Mouse (Mus musculus) spleen, adult 2 months (tissue): ENCODE measurements at regions not wholly inside any gene's neighbourhood (a gene's known extent, or its start where the extent isn't known, plus 50 kb on each side); places are given as distances from the start of the nearest gene placed in this dataset.

ENCODE experiments used
- CTCF ChIP-seq: fragments of 200-500 bp; IDR thresholded peaks from 2 replicates; pipeline ENCODE4 v1.5.1; 2011; ENCODE audit warnings: mild to moderate bottlenecking, inconsistent platforms; ENCODE audit not compliant: insufficient read depth, insufficient read length, insufficient replicate concordance; ENCODE audit errors: extremely low read depth
- POLR2A ChIP-seq: fragments of 200-500 bp; IDR thresholded peaks from 2 replicates; pipeline ENCODE4 v1.6.1; 2011; ENCODE audit warnings: low read depth, low read length, inconsistent platforms

DNA sequence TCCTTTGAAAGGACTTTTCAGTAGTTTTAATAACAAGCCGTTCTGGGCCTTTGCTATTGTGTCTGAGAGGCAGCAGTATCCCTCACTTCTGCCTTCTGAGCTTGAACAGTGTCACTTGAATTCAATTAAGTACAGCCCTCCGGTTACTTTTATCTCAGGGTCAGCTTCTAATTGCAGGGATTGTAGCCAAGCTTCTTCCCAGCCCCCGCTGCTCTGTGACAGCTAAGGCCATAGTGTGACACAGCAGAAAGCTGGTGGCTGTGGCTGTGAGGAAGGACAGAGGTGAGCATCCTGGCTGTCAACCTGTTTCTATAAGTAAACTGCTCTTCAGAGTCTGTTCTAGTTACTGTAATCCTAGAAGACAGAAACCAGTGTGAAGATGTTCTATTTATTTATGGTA lies 358.5 kb upstream of the Tle4 start:
- no peak for TF ChIP-seq POLR2A
- TF ChIP-seq CTCF, result no peak
